Comparison of ENCODE assay signal across 8 mouse cellular contexts in the genomic region with DNA sequence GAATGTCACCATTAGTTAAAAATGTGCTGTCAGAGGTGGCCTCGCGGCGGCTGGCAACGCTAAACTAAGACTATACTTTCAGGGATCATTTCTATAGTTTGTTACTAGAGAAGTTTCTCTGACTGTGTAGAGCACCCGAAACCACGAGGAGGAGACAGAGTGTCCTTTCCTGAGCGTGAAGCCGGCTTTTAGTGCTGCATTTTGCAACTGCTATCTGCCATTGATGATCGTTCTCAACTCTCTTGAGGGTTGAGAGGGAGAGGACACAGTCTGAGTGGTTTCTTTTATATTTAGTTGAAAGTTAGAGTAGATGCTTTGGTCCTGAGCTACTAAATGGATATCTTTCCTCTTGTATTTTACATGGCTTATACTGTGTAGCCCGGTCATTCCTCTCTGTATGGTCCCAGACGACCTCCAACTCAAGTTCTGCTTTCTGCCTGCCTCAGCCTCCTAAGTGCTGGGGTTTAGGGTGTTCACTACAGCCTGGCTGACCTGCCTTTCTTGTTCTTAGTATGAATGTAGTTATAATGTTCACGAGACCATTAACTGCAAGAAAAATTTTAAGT. TPM values are rescaled to one million over a fixed set of nuclear protein-coding genes. Genes with fewer than 3 reads are reported as not detected.
DNase-seq lines count a peak whose midpoint lies in the region; ATAC-seq lines count a peak whose summit lies in the region.

No protein-coding gene starts in this region.

- WGBS in embryonic facial prominence, embryonic 15.5 days: under 1% methylated on average over 12 of the region's 12 CpGs
- under 1% methylated on average over 12 of the region's 12 CpGs for WGBS in heart, embryonic 10.5 days
- 0% methylated on average over 12 of the region's 12 CpGs for WGBS in kidney, embryonic 14.5 days
- under 1% methylated on average over 12 of the region's 12 CpGs for WGBS in liver, embryonic 13.5 days (ENCODE audit: insufficient replicate concordance)
- 1% methylated on average over 12 of the region's 12 CpGs for WGBS in stomach, embryonic 15.5 days

- H3K36me3 ChIP-seq in embryonic facial prominence, embryonic 15.5 days: peaks cover 13% of the 10 kb centered on the region
- H3K36me3 ChIP-seq in heart, embryonic 10.5 days: peaks cover 22% of the 10 kb centered on the region
- peaks cover 8% of the 10 kb centered on the region for H3K36me3 ChIP-seq in kidney, embryonic 14.5 days (ENCODE audit: control insufficient read depth, insufficient read depth, low read length)
- H3K36me3 ChIP-seq in liver, embryonic 13.5 days: peaks cover 12% of the 10 kb centered on the region
- peaks cover 3% of the 10 kb centered on the region for H3K36me3 ChIP-seq in stomach, embryonic 15.5 days

- no peaks in the 10 kb centered on the region for H3K9me3 ChIP-seq in embryonic facial prominence, embryonic 15.5 days (replicated peaks)
- H3K9me3 ChIP-seq in heart, embryonic 10.5 days: no peaks in the 10 kb centered on the region
- no peaks in the 10 kb centered on the region for H3K9me3 ChIP-seq in kidney, embryonic 14.5 days (ENCODE audit: control insufficient read depth, low read length)
- no peaks in the 10 kb centered on the region for H3K9me3 ChIP-seq in liver, embryonic 13.5 days (replicated peaks)
- no peaks in the 10 kb centered on the region for H3K9me3 ChIP-seq in stomach, embryonic 15.5 days

- peaks cover 10% of the 10 kb centered on the region for H3K4me1 ChIP-seq in embryonic facial prominence, embryonic 15.5 days
- H3K4me1 ChIP-seq in heart, embryonic 10.5 days: peaks cover 17% of the 10 kb centered on the region
- no peaks in the 10 kb centered on the region for H3K4me1 ChIP-seq in kidney, embryonic 14.5 days (ENCODE audit: control insufficient read depth, insufficient read depth, low read length)
- H3K4me1 ChIP-seq in liver, embryonic 13.5 days (replicated peaks): peaks cover 37% of the 10 kb centered on the region
- H3K4me1 ChIP-seq in stomach, embryonic 15.5 days: peaks cover 9% of the 10 kb centered on the region; the same call in 1 of the 2 replicates

- peak; percentile 85 for ATAC-seq in embryonic facial prominence, embryonic 15.5 days (ENCODE audit: insufficient number of reproducible peaks, low FRiP score, low TSS enrichment, low read depth)
- ATAC-seq in kidney, embryonic 14.5 days (ENCODE audit: low FRiP score, low TSS enrichment): peak; percentile 84
- peak; percentile 89 for ATAC-seq in liver, embryonic 13.5 days (ENCODE audit: low read depth)
- peak; percentile 82 for ATAC-seq in stomach, embryonic 15.5 days (ENCODE audit: insufficient read depth, low FRiP score, low read depth)

- peak overlapping the region; percentile 94 for H3K27ac ChIP-seq in embryonic facial prominence, embryonic 15.5 days (replicated peaks)
- H3K27ac ChIP-seq in heart, embryonic 10.5 days: peak overlapping the region; percentile 98
- H3K27ac ChIP-seq in kidney, embryonic 14.5 days (ENCODE audit: low read depth, low read length): peak overlapping the region; percentile 93
- H3K27ac ChIP-seq in liver, embryonic 13.5 days: peak overlapping the region; percentile 94
- H3K27ac ChIP-seq in stomach, embryonic 15.5 days: peak overlapping the region; percentile 95

- DNase-seq in 416B (ENCODE audit: low read depth): peak; percentile 99
- peak; percentile 71 for DNase-seq in adrenal gland, adult 2 months
- peak; percentile 96 for DNase-seq in heart, embryonic 10.5 days (ENCODE audit: low spot score)
- DNase-seq in liver, embryonic 13.5 days: peak; percentile 78
- peak; percentile 75 to 80 for DNase-seq in natural killer cell, adult 2 months (ENCODE audit: low spot score in 2 of 2)

- H3K9ac ChIP-seq in embryonic facial prominence, embryonic 15.5 days: no peak overlapping the region
- peak overlapping the region; percentile 82; the same call in 1 of the 2 replicates for H3K9ac ChIP-seq in kidney, embryonic 14.5 days (ENCODE audit: low read depth, low read length)
- peak overlapping the region; percentile 28; the same call in 1 of the 2 replicates for H3K9ac ChIP-seq in liver, embryonic 13.5 days
- H3K9ac ChIP-seq in stomach, embryonic 15.5 days: no peak overlapping the region

- H3K27me3 ChIP-seq in embryonic facial prominence, embryonic 15.5 days: no peaks in the 10 kb centered on the region
- no peaks in the 10 kb centered on the region for H3K27me3 ChIP-seq in heart, embryonic 10.5 days (ENCODE audit: insufficient read depth, poor library complexity, severe bottlenecking)
- H3K27me3 ChIP-seq in kidney, embryonic 14.5 days (ENCODE audit: control insufficient read depth, insufficient read depth, low read length): no peaks in the 10 kb centered on the region
- no peaks in the 10 kb centered on the region for H3K27me3 ChIP-seq in liver, embryonic 13.5 days
- no peaks in the 10 kb centered on the region for H3K27me3 ChIP-seq in stomach, embryonic 15.5 days (replicated peaks)

- H3K4me2 ChIP-seq in embryonic facial prominence, embryonic 15.5 days (replicated peaks): peak overlapping the region; percentile 82
- H3K4me2 ChIP-seq in kidney, embryonic 14.5 days (replicated peaks; ENCODE audit: low read depth, low read length): peak overlapping the region; percentile 60
- H3K4me2 ChIP-seq in liver, embryonic 13.5 days: peak overlapping the region; percentile 92
- H3K4me2 ChIP-seq in stomach, embryonic 15.5 days: peak overlapping the region; percentile 87

- peak overlapping the region; percentile 80 for H3K4me3 ChIP-seq in embryonic facial prominence, embryonic 15.5 days (replicated peaks)
- H3K4me3 ChIP-seq in heart, embryonic 10.5 days: peak overlapping the region; percentile 83
- H3K4me3 ChIP-seq in kidney, embryonic 14.5 days (ENCODE audit: low read length): peak overlapping the region; percentile 75
- peak overlapping the region; percentile 72 for H3K4me3 ChIP-seq in liver, embryonic 13.5 days (replicated peaks)
- H3K4me3 ChIP-seq in stomach, embryonic 15.5 days (replicated peaks): peak overlapping the region; percentile 81; the same call in 1 of the 2 replicates

RNA-seq across cellular contexts. Expression of a gene that starts 0.6 kb away (rescaled TPM):
- 10 to 100 TPM; 39.4 to 46.8 TPM for total RNA-seq in adrenal gland, adult 2 months (2021)
- 3.6 and 4.0 TPM in 2 replicates for polyA plus RNA-seq in adrenal gland, adult 2 months (2012; rRNA removed)
- 80.3 and 82.5 TPM in 2 replicates for polyA plus RNA-seq in embryonic facial prominence, embryonic 15.5 days (2015; fragmentation: Nextera tagmentation; extraction: Ambion mirVana)
- 100 and 126 TPM in 2 replicates for polyA plus RNA-seq in heart, embryonic 10.5 days (2016; fragmentation: Nextera tagmentation; extraction: Ambion mirVana)
- 147 and 190 TPM in 2 replicates for polyA plus RNA-seq in kidney, embryonic 14.5 days (2014; fragmentation: Nextera tagmentation; extraction: Ambion mirVana)
- 48.5 and 53.9 TPM in 2 replicates for polyA plus RNA-seq in liver, embryonic 13.5 days (2015; fragmentation: Nextera tagmentation; extraction: Ambion mirVana)
- 88.9 and 92.0 TPM in 2 replicates for polyA plus RNA-seq in stomach, embryonic 15.5 days (2015; fragmentation: Nextera tagmentation; extraction: Ambion mirVana)

RNA-seq across cellular contexts. Expression of a gene that starts 11.6 kb away (rescaled TPM):
- 10 to 100 TPM; 23.2 to 27.7 TPM for total RNA-seq in adrenal gland, adult 2 months (2021)
- 0.61 and 0.97 TPM in 2 replicates for polyA plus RNA-seq in adrenal gland, adult 2 months (2012; rRNA removed)
- 52.7 and 54.9 TPM in 2 replicates for polyA plus RNA-seq in embryonic facial prominence, embryonic 15.5 days (2015; fragmentation: Nextera tagmentation; extraction: Ambion mirVana)
- polyA plus RNA-seq in heart, embryonic 10.5 days (2016; fragmentation: Nextera tagmentation; extraction: Ambion mirVana): 58.5 and 82.1 TPM in 2 replicates
- polyA plus RNA-seq in kidney, embryonic 14.5 days (2014; fragmentation: Nextera tagmentation; extraction: Ambion mirVana): 82.7 and 98.1 TPM in 2 replicates
- 61.4 and 74.1 TPM in 2 replicates for polyA plus RNA-seq in liver, embryonic 13.5 days (2015; fragmentation: Nextera tagmentation; extraction: Ambion mirVana)
- polyA plus RNA-seq in stomach, embryonic 15.5 days (2015; fragmentation: Nextera tagmentation; extraction: Ambion mirVana): 63.1 and 65.6 TPM in 2 replicates

RNA-seq across cellular contexts. Expression of a gene that starts 43.5 kb away (rescaled TPM):
- total RNA-seq in adrenal gland, adult 2 months (2021): 10 to 100 TPM; 39.5 to 47.5 TPM
- polyA plus RNA-seq in adrenal gland, adult 2 months (2012; rRNA removed): 1.8 and 2.0 TPM in 2 replicates
- 44.5 and 46.5 TPM in 2 replicates for polyA plus RNA-seq in embryonic facial prominence, embryonic 15.5 days (2015; fragmentation: Nextera tagmentation; extraction: Ambion mirVana)
- 55.2 and 59.1 TPM in 2 replicates for polyA plus RNA-seq in heart, embryonic 10.5 days (2016; fragmentation: Nextera tagmentation; extraction: Ambion mirVana)
- 78.8 and 80.9 TPM in 2 replicates for polyA plus RNA-seq in kidney, embryonic 14.5 days (2014; fragmentation: Nextera tagmentation; extraction: Ambion mirVana)
- 58.0 and 79.3 TPM in 2 replicates for polyA plus RNA-seq in liver, embryonic 13.5 days (2015; fragmentation: Nextera tagmentation; extraction: Ambion mirVana)
- 60.3 and 69.1 TPM in 2 replicates for polyA plus RNA-seq in stomach, embryonic 15.5 days (2015; fragmentation: Nextera tagmentation; extraction: Ambion mirVana)

Comparison
In these comparisons a context has a peak if more than half of its experiments do, and no peak if none do; other contexts are left out.
1. Peak in every context shown above with its lines: DNase-seq, ATAC-seq, H3K4me3 ChIP-seq and H3K27ac ChIP-seq.
2. H3K9ac ChIP-seq: peak in kidney, embryonic 14.5 days (single experiment) and liver, embryonic 13.5 days (single experiment); none in embryonic facial prominence, embryonic 15.5 days (single experiment) and stomach, embryonic 15.5 days (single experiment).
3. RNA of a gene that starts 11.6 kb away (polyA plus RNA-seq): 82.7 to 98.1 TPM in kidney, embryonic 14.5 days, 58.5 to 82.1 TPM in heart, embryonic 10.5 days, 63.1 to 65.6 TPM in stomach, embryonic 15.5 days, 61.4 to 74.1 TPM in liver, embryonic 13.5 days and 52.7 to 54.9 TPM in embryonic facial prominence, embryonic 15.5 days; 0.61 to 0.97 TPM in adrenal gland, adult 2 months; every median in the first group is over 10 times any median in the second.
4. RNA of a gene that starts 43.5 kb away (polyA plus RNA-seq): 78.8 to 80.9 TPM in kidney, embryonic 14.5 days, 60.3 to 69.1 TPM in stomach, embryonic 15.5 days, 55.2 to 59.1 TPM in heart, embryonic 10.5 days, 58.0 to 79.3 TPM in liver, embryonic 13.5 days and 44.5 to 46.5 TPM in embryonic facial prominence, embryonic 15.5 days; 1.8 to 2.0 TPM in adrenal gland, adult 2 months; every median in the first group is over 10 times any median in the second.